Mouse (Mus musculus) gastrocnemius, postnatal 25 days (tissue): ENCODE data around the gene Tmem29. TPM values are rescaled to one million over a fixed set of nuclear protein-coding genes. Genes with fewer than 3 reads are reported as not detected.
"Not testable (repeated sequence)": the region's sequence is repeated elsewhere in the genome, so short reads cannot be mapped to it uniquely, and the experiment has no call there.

ENCODE experiments used
- DNase-seq: peaks from one replicate; pipeline ENCODE4 v3.0.0; 2022
- long read RNA-seq, 2 experiments: library from polyadenylated mRNA; stranded (forward); transcript quantifications; one replicate each; pipeline ENCODE4 v2.0.0; 2021
- total RNA-seq, 2 experiments: library from RNA; stranded (reverse); gene quantifications; 1 replicate in 1 of 2; 2 replicates in 1 of 2; pipeline ENCODE4 v1.2.3; 2021

The Tmem29 gene
- total RNA-seq, result 1 to 10 TPM; 4.6 to 6.3 TPM
- long read RNA-seq, experiment 1, transcript Tmem29-208 (3 exons, 1,316 nt), result major isoform, 7 of 12 reads
- long read RNA-seq, experiment 1, partial matches to known transcripts, result 0 of 12 reads
- long read RNA-seq, experiment 1, other reads (novel, unspliced or antisense), result 1 of 12 reads
- long read RNA-seq, experiment 2, partial matches to known transcripts, result 1 of 10 reads
- long read RNA-seq, experiment 2, other reads (novel, unspliced or antisense), result 1 of 10 reads

GRCm38 (mm10) chrX:150458766-150459350 lies at the start of gene Tmem29:
Tmem29 (minus strand) TSS chrX:150459154.
- DNase-seq, result peak; percentile 87

DNA sequence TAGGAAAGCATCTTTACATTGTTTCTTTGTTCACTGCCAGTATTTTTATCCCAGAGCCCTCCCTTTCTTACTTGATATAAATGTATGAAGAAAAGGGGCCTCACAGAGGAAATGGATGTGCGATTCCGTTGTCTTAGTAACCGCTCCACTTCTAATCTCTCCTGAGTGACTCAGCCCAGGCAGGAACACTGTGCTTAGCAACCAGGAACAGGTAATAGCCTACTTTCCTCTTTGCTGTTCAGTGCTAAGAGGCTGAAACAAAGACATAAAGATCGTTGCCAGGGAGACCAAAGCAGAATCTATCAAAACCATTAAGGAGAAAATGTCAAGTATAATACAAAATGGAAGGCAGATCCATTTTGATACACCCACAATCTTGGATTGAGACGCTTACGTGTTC lies 49.7 kb upstream of the Tmem29 start:
- no peak for DNase-seq

- DNase-seq, result not testable (repeated sequence)
These were observed 28.9 kb upstream of the Tmem29 start for GRCm38 (mm10) chrX:150487811-150488210.

DNA sequence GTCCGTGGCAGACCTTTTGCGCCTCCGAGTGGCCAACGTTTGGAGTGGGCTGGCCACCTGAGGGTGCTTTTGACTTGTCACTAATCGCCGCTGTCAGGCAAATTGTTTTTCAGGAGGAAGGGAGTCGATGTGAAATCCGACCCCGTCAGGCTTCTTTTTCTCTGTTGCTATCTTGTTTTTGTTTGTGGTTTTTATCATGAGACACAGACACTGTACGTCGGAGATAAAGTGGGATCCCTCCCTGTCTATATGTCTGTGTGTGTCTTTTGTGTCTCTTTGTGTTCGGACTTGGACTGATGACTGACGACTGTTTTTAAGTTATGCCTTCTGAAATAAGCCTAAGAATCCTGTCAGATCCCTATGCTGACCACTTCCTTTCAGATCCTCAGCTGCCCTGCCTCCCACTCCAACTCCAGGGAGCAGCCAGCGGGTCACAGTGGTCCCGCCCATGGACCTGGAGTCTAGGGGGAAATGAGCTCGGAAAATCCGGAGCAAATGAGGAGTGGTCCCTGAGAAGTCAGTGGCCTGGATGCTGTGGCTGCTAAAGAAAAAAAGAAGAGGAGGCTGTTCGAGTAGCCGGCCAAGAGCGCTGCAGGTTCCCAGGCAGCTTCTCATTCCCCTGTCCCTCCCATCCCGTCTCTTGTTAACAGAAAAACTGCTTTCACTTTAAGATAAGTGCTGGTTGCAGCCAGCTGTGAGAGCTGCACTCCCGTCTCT lies 27.5 kb upstream of the Tmem29 start:
- DNase-seq, result not testable (repeated sequence)

DNA sequence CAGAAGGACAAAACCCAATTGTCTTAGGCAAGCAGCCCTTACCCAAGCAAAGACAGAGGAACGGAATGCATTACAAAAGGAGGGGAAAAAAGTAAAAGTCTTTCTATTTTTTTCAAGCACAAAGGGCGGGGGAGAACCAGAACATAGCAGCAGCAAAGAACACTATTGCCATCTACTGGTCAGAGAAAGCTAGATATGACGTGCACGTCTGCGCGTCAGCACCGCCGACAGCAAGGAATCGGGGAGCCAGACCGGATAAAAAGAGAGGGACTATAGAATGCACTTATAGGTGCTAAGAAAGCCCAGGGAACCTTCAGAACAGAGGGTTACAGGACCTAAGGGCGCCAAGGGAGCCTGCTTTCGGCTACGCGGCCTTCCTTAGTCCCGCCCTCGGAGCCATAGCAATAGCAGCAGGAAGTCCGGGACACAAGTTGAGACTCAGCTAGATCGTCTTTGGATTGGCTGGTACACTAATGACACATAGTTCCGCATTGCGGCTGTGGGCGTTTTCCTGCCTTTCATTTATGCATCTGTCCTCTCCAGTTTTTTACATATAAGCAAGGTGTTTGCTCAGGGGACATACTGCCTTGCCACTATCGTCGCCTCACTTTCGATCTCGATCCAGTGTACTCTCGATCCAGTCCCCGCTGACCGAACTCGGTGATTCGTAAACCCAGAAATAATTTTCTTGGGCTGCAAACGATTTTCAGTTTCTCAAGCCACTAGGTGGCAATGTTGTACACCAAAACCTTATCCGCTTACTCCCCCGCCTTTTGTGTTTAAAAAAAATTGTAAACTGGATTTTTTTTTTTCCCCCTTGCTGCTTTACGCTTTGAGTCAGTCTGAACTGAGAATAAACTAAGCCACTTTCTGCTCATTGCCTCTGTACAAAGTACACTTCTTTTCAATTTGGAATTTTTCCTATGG lies 19.2 kb upstream of the Tmem29 start:
- peak; percentile 87 for DNase-seq

DNA sequence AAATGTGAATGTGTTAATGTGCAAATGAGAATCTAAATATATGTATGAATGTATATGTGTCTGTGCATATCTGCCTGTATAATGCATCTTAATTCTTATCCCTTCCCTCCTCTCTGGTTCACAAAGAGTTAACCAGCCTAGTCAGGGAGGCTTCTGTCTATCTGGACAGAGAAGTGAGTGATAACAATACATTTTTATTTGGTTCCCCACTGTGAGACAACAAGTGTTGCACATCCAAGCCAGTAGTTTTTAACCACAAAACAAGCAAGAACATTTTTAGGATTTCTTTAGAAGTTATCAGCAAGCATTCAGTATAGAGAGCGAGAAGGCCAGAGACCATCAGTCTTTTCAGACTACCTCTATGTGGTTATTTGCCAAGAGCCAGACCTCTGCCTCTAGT lies 12.5 kb upstream of the Tmem29 start:
- no peak for DNase-seq

DNA sequence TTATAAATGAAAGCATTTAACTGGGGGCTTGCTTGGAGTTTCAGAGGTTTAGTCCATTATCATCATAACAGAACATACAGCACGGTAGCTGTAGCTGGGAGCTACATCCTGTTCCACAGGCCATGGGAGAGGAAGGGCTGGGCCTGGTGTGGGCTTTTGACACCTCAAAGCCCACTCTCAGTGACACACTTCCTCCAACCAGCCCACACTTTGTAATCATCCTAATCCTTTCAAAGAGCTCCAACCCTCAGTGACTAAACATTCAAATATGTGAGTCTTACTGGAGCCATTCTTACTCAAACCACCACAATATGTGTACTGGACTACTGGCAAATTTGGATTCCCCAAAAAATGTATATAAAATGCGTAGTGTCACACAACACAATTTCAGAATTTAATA lies 9.3 kb upstream of the Tmem29 start:
- no peak for DNase-seq

- not testable (repeated sequence) for DNase-seq
These were observed 7.9 kb upstream of the Tmem29 start for GRCm38 (mm10) chrX:150466817-150467216.

DNA sequence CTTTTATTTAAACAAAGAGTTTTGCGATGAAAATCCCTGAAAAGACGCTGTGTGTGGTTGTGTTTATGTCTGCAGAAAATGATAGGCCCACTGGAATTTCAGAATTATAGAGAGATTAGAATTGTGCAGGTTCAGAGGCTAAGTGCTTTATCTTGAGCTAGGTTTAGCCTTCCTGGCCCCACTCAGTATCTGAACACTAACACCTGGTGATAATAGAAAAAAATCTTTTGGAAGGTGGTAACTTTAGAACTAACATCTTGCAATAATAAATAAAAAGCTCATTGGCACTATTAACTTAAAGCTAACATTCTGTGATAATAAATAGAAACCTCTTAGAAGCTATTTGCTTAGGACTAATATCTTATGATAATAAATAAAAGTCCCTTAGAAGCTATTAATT lies 1.2 kb upstream of the Tmem29 start:
- no peak for DNase-seq

GRCm38 (mm10) chrX:150459411-150459927 lies 515 bp upstream of the Tmem29 start:
- DNase-seq, result no peak

GRCm38 (mm10) chrX:150458136-150458535 lies 818 bp downstream of the Tmem29 start:
- no peak for DNase-seq

- peak; percentile 14 for DNase-seq
These were observed 18.2 kb downstream of the Tmem29 start for GRCm38 (mm10) chrX:150440505-150441338.

GRCm38 (mm10) chrX:150436373-150436772 lies 22.6 kb downstream of the Tmem29 start:
- DNase-seq, result no peak

GRCm38 (mm10) chrX:150435367-150435766 lies 23.6 kb downstream of the Tmem29 start:
- DNase-seq, result no peak

DNA sequence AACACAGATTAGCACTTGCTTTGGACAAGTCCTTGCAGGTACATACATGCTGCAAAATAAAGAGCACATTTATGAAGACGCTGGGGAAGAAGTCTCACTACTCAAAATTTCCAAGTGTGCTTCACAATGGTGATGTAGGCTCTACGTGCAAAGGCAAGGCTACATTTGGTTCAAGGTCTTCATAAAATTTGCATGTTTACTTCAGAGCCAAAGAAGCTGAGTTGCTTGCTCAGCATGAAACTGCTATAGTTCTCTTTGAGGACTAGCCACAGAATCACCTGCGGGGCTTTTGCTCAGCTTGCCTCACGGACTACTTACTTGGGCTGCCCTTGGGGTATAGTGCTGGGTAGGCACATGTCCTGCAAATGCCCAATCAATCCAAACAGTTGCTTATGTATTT lies 45.4 kb downstream of the Tmem29 start:
- DNase-seq, result no peak

Other genes with a start within 250 kb of the Tmem29 start
- gene Alas2, start 88.2 kb upstream of the Tmem29 start, total RNA-seq, result 10 to 100 TPM in 1 of 2 experiments, 1 to 10 TPM in 1; 5.6 to 27.5 TPM
- 10 to 100 TPM; 17.0 to 37.5 TPM for gene Pfkfb1, start 129.1 kb upstream of the Tmem29 start, total RNA-seq
- 1 to 10 TPM; 4.1 to 7.5 TPM for gene Apex2, start 130.7 kb upstream of the Tmem29 start, total RNA-seq
- under 1 TPM; 0.36 to 0.59 TPM for gene Tro, start 198.4 kb upstream of the Tmem29 start, total RNA-seq